Mouse (Mus musculus) liver, adult 2 months (tissue): ENCODE measurements around the gene Gm11492. TPM values are rescaled to one million over a fixed set of nuclear protein-coding genes. Genes with fewer than 3 reads are reported as not detected.

Source experiments
- DNase-seq: peaks from one replicate; pipeline ENCODE4 v3.0.0-alpha.2; 2011; ENCODE audit warnings: low read depth, low spot score; ENCODE audit errors: extremely low read depth
- H3K27ac ChIP-seq: fragments of 200-500 bp; replicated peaks from 2 replicates; pipeline ENCODE4 v1.5.1; 2012; ENCODE audit warnings: low read depth, mild to moderate bottlenecking, control low read depth, inconsistent platforms, low read length; ENCODE audit not compliant: insufficient read depth
- H3K27me3 ChIP-seq: fragments of 200-500 bp; 2 replicates; pipeline ENCODE4 v1.6.1; 2012; ENCODE audit warnings: mild to moderate bottlenecking, moderate library complexity, low read length, inconsistent platforms; ENCODE audit not compliant: control insufficient read depth, insufficient read depth
- H3K36me3 ChIP-seq: fragments of 200-500 bp; 2 replicates; pipeline ENCODE4 v1.6.1; 2012; ENCODE audit warnings: low read length, inconsistent platforms; ENCODE audit not compliant: control insufficient read depth, insufficient read depth
- H3K4me1 ChIP-seq: fragments of 200-500 bp; 2 replicates; pipeline ENCODE4 v1.6.1; 2011; ENCODE audit warnings: low read length; ENCODE audit not compliant: control insufficient read depth, insufficient read depth
- H3K4me3 ChIP-seq: fragments of 200-500 bp; 2 replicates; pipeline ENCODE4 v1.5.1; 2011; ENCODE audit warnings: low read depth, mild to moderate bottlenecking, control low read depth, low read length, moderate library complexity; ENCODE audit not compliant: insufficient read depth
- H3K79me2 ChIP-seq: fragments of 200-500 bp; 2 replicates; pipeline ENCODE4 v1.6.1; 2012; ENCODE audit warnings: inconsistent platforms, mild to moderate bottlenecking, low read length, moderate library complexity; ENCODE audit not compliant: control insufficient read depth, insufficient read depth
- H3K9ac ChIP-seq: fragments of 200-500 bp; 2 replicates; pipeline ENCODE4 v1.6.1; 2012; ENCODE audit warnings: low read depth, mild to moderate bottlenecking, control low read depth, inconsistent platforms, low read length
- CTCF ChIP-seq: fragments of 200-500 bp; IDR thresholded peaks from 2 replicates; pipeline ENCODE4 v1.5.1; 2011; ENCODE audit warnings: low read depth, low read length, control low read depth
- POLR2A ChIP-seq: fragments of 200-500 bp; IDR thresholded peaks from 2 replicates; pipeline ENCODE4 v1.6.1; 2011; ENCODE audit warnings: low read length, control low read depth; ENCODE audit not compliant: insufficient read depth; ENCODE audit errors: extremely low read depth
- WGBS: fragments of 180-500 bp; shearing (Covaris S2); methylation state at CpG from one replicate; pipeline ENCODE4 v1.1.7; 2018; 5-methylcytosine and 5-hydroxymethylcytosine counted together
- polyA plus RNA-seq: library from polyadenylated mRNA; depleted of rRNA; stranded (reverse); fragments of >200 nt; gene quantifications from 2 replicates; pipeline ENCODE4 v1.2.3, GENCODE M21; 2012
- total RNA-seq: library from RNA; depleted of rRNA; stranded (reverse); fragments of >200 nt; gene quantifications from 2 replicates; pipeline ENCODE4 v1.2.3, GENCODE M21; 2014

Gene Gm11492
- total and polyA plus RNA-seq, 2 experiments, result 0.04 TPM; not detected in 1

GRCm38 (mm10) chr11:87561208-87561607 lies 5.2 kb upstream of the Gm11492 start:
- no peak for TF ChIP-seq POLR2A
- TF ChIP-seq CTCF, result no peak
- Histone ChIP-seq H3K79me2 (no peaks in the 10 kb centered on the region), H3K9ac (no peak overlapping the region), H3K27ac (no peak overlapping the region), H3K36me3 (no peaks in the 10 kb centered on the region), H3K4me1 (no peaks in the 10 kb centered on the region), H3K27me3 (no peaks in the 10 kb centered on the region), H3K4me3 (no peak overlapping the region)
- DNase-seq, result no peak
- WGBS, result 77% methylated on average over 6 of the region's 6 CpGs

DNA sequence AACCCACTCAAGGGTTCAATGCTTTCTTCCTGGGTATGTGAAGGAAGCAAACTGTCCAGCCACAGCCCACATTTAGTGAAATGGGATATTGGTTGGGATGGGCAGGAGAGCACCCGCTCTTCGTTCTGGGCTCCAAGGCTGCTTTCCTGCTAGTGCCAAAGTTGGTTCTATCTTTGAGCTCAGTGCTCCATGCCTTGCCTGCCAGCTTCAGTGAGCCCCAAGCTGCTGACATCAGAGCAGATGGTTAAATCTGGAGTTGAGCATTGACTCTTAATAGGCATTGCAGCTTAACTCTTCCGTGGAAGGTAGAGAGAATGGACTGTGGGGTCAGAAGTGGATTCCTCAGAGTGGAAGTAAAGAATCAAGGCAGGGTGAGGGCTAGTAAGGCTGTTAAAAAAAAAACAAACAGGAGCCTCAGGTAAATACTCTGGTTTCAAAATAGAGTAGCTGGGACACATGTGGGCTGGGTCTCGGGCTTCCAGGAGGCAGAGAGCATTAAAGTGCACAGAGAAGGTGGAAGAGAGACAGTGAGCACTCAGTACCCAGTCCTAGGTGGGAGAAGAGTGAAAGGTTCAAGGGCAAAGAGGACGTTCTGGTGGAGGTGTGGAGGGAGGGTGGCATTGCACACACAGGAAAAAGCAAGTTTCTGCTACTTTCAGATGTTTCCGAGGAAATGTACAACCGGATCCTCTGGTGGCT lies 2.0 kb downstream of the Gm11492 start, which contains the start of gene Sept4:
TSS of gene Sept4 (plus strand) at position 649 of the 699 bp plus-strand sequence.
- no peak for TF ChIP-seq CTCF
- no peak for TF ChIP-seq POLR2A
- Histone ChIP-seq H3K79me2 (no peaks in the 10 kb centered on the region), H3K4me1 (no peaks in the 10 kb centered on the region), H3K4me3 (no peak within 1 kb of the TSS), H3K9ac (no peak within 1 kb of the TSS), H3K36me3 (no peaks in the 10 kb centered on the region), H3K27ac (no peak within 1 kb of the TSS), H3K27me3 (no peaks in the 10 kb centered on the region)
- WGBS, result 70% methylated on average over 7 of the region's 7 CpGs
- no peak for DNase-seq

DNA sequence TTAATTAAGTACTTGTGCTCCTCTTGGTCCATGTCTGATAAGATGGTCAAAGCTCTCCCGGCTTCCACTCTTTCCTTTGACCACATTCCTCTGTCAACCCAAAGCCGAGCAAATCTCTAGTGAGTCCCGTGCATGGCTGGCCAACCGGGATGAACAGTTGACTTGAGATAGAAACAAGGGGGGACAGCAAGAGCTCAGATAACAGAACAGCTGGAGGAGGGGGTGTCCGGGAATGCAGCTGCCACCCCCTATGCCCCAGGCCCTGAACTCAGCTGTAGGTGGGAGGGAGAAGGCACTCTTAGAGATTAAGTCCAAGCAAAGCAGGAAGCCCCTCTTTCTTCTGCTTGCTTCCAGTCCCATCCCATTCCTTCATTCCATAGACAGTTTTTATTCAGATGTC lies 4.3 kb downstream of the Gm11492 start:
- TF ChIP-seq POLR2A (no peak), CTCF (no peak)
- Histone ChIP-seq H3K4me3 (no peak overlapping the region), H3K27ac (peak overlapping the region; percentile 10; the same call in 1 of the 2 replicates)

GRCm38 (mm10) chr11:87571361-87571950 lies 5.0 kb downstream of the Gm11492 start:
- Histone ChIP-seq H3K9ac (no peak overlapping the region), H3K4me3 (no peak overlapping the region), H3K79me2 (no peaks in the 10 kb centered on the region), H3K4me1 (0 out of 2 replicates have a peak, but pooled peaks cover 3% of the 10 kb centered on the region), H3K27me3 (no peaks in the 10 kb centered on the region), H3K27ac (peak overlapping the region; percentile 16; the same call in 1 of the 2 replicates), H3K36me3 (no peaks in the 10 kb centered on the region)
- TF ChIP-seq POLR2A (no peak), CTCF (no peak)
- WGBS, result 89% methylated on average over 1 of the region's 1 CpGs
- peak; percentile 30 for DNase-seq

More for the DNA sequence above, 4.3 kb downstream of the Gm11492 start:
- H3K9ac ChIP-seq, result no peak overlapping the region
- 0 out of 2 replicates have a peak, but pooled peaks cover 3% of the 10 kb centered on the region for H3K4me1 ChIP-seq
- peak; percentile 33 for DNase-seq
- H3K79me2 ChIP-seq, result no peaks in the 10 kb centered on the region
- H3K36me3 ChIP-seq, result no peaks in the 10 kb centered on the region
- no peaks in the 10 kb centered on the region for H3K27me3 ChIP-seq
- WGBS, result 79% methylated on average over 5 of the region's 5 CpGs

- H3K4me3 ChIP-seq, result no peak overlapping the region
- 0 out of 2 replicates have a peak overlapping the region, but pooled peaks have one; percentile 32 for H3K27ac ChIP-seq
- H3K9ac ChIP-seq, result no peak overlapping the region
- no peaks in the 10 kb centered on the region for H3K79me2 ChIP-seq
- TF ChIP-seq POLR2A (no peak), CTCF (no peak)
- H3K4me1 ChIP-seq, result peaks cover 3% of the 10 kb centered on the region; the same call in 1 of the 2 replicates
- no peak for DNase-seq
- WGBS, result 83% methylated on average over 7 of the region's 7 CpGs
- no peaks in the 10 kb centered on the region for H3K36me3 ChIP-seq
- no peaks in the 10 kb centered on the region for H3K27me3 ChIP-seq
Observed at GRCm38 (mm10) chr11:87573751-87574150, 7.3 kb downstream of the Gm11492 start.
